Mouse (Mus musculus) CH12.LX (cell line): ENCODE results near the gene Ankrd17. TPM values are rescaled to one million over a fixed set of nuclear protein-coding genes. Genes with fewer than 3 reads are reported as not detected.

Experiments
- DNase-seq: peaks from one replicate; pipeline ENCODE4 v3.0.0-alpha.2; 2013; ENCODE audit errors: extremely low read depth
- H3K27ac ChIP-seq: 2 replicates; pipeline ENCODE4 v1.5.1; 2012; ENCODE audit warnings: low read depth, mild to moderate bottlenecking, control low read depth, moderate library complexity; ENCODE audit not compliant: insufficient read depth
- H3K27me3 ChIP-seq: replicated peaks from 2 replicates; pipeline ENCODE3; 2012; ENCODE audit warnings: inconsistent platforms
- H3K36me3 ChIP-seq, 2 experiments: replicated peaks in 1 of 2; 2 replicates each; pipeline versions ENCODE3 to v1.6.1; 2012; ENCODE audit warnings: inconsistent platforms in 1 of 2, low read length in 1 of 2, mild to moderate bottlenecking in 1 of 2, mixed read lengths in 1 of 2, moderate library complexity in 1 of 2; ENCODE audit not compliant: control insufficient read depth in 1 of 2, insufficient read depth in 1 of 2
- H3K4me1 ChIP-seq, 2 experiments: 2 replicates each; pipeline ENCODE4 v1.6.1; 2012; ENCODE audit warnings: inconsistent platforms in 1 of 2, moderate library complexity in 1 of 2; ENCODE audit not compliant: insufficient read depth in 2 of 2, control insufficient read depth in 1 of 2
- H3K4me2 ChIP-seq: 2 replicates; pipeline ENCODE4 v1.6.1; 2012; ENCODE audit warnings: low read depth, mild to moderate bottlenecking, control low read depth; ENCODE audit not compliant: poor library complexity, insufficient read depth, severe bottlenecking
- H3K4me3 ChIP-seq, 3 experiments: fragments of 150-350 bp in 1 of 3; sonication (generic) in 1 of 3; replicated peaks in 1 of 3; 2 replicates each; pipeline versions ENCODE3 to v1.5.1; 2011 to 2012; ENCODE audit warnings: low read depth in 2 of 3, low read length in 2 of 3, mild to moderate bottlenecking in 2 of 3, moderate library complexity in 2 of 3, control low read depth in 1 of 3, improper control_type of control experiment in 1 of 3, inconsistent platforms in 1 of 3, mixed read lengths in 1 of 3; ENCODE audit not compliant: poor library complexity in 1 of 3
- H3K79me2 ChIP-seq: replicated peaks from 2 replicates; pipeline ENCODE4 v1.6.1; 2012; ENCODE audit warnings: mild to moderate bottlenecking, moderate library complexity; ENCODE audit not compliant: control insufficient read depth, poor library complexity, insufficient read depth, severe bottlenecking; ENCODE audit errors: extremely low read depth
- H3K9ac ChIP-seq: 2 replicates; pipeline ENCODE4 v1.6.1; 2012; ENCODE audit warnings: low read depth, mild to moderate bottlenecking, control low read depth, moderate library complexity; ENCODE audit not compliant: insufficient read depth
- H3K9me3 ChIP-seq: replicated peaks from 2 replicates; pipeline ENCODE3; 2012; ENCODE audit warnings: low read length, inconsistent platforms, mixed read lengths
- BHLHE40 ChIP-seq: IDR thresholded peaks from 2 replicates; pipeline ENCODE4 v1.6.1; 2011; ENCODE audit warnings: mild to moderate bottlenecking, low read depth, low read length, improper control_type of control experiment
- CHD2 ChIP-seq: IDR thresholded peaks from 2 replicates; pipeline ENCODE4 v1.6.1; 2011; ENCODE audit warnings: low read length, improper control_type of control experiment
- CTCF ChIP-seq, 2 experiments: IDR thresholded peaks in 1 of 2; conservative IDR thresholded peaks in 1 of 2; 2 replicates each; pipeline ENCODE4 v1.5.1; 2011 to 2012; ENCODE audit warnings: low read depth in 2 of 2, low read length in 2 of 2, improper control_type of control experiment in 1 of 2, inconsistent platforms in 1 of 2, mild to moderate bottlenecking in 1 of 2, moderate library complexity in 1 of 2
- E2F4 ChIP-seq: IDR thresholded peaks from 2 replicates; pipeline ENCODE4 v1.6.1; 2011; ENCODE audit warnings: low read depth, low read length, improper control_type of control experiment; ENCODE audit not compliant: insufficient replicate concordance
- EP300 ChIP-seq: IDR thresholded peaks from 2 replicates; pipeline ENCODE4 v1.6.1; 2011; ENCODE audit warnings: low read length, improper control_type of control experiment
- ETS1 ChIP-seq: conservative IDR thresholded peaks from 2 replicates; pipeline ENCODE4 v1.6.1; 2012; ENCODE audit warnings: low read depth, mild to moderate bottlenecking, inconsistent platforms, low read length, improper control_type of control experiment, moderate library complexity
- GABPA ChIP-seq: IDR thresholded peaks from 2 replicates; pipeline ENCODE4 v1.6.1; 2012; ENCODE audit warnings: low read depth, low read length, improper control_type of control experiment, inconsistent platforms; ENCODE audit not compliant: insufficient replicate concordance
- IRF4 ChIP-seq: IDR thresholded peaks from 2 replicates; pipeline ENCODE4 v1.6.1; 2014; ENCODE audit warnings: low read depth, mild to moderate bottlenecking, inconsistent platforms, low read length, improper control_type of control experiment
- JUND ChIP-seq: conservative IDR thresholded peaks from 2 replicates; pipeline ENCODE4 v1.6.1; 2011; ENCODE audit warnings: low read depth, low read length, improper control_type of control experiment
- KAT2A ChIP-seq: IDR thresholded peaks from 2 replicates; pipeline ENCODE4 v1.6.1; 2012; ENCODE audit warnings: low read length, improper control_type of control experiment, inconsistent platforms; ENCODE audit not compliant: insufficient replicate concordance
- MAFK ChIP-seq: IDR thresholded peaks from 2 replicates; pipeline ENCODE4 v1.6.1; 2011; ENCODE audit warnings: low read length, improper control_type of control experiment; ENCODE audit not compliant: insufficient replicate concordance
- MAZ ChIP-seq: IDR thresholded peaks from 2 replicates; pipeline ENCODE4 v1.6.1; 2012; ENCODE audit warnings: low read depth, mild to moderate bottlenecking, inconsistent platforms, low read length, improper control_type of control experiment, moderate library complexity
- MXI1 ChIP-seq: IDR thresholded peaks from 2 replicates; pipeline ENCODE4 v1.6.1; 2011; ENCODE audit warnings: mild to moderate bottlenecking, low read depth, low read length, improper control_type of control experiment
- MYC ChIP-seq: IDR thresholded peaks from 2 replicates; pipeline ENCODE4 v1.6.1; 2011; ENCODE audit warnings: low read depth, mild to moderate bottlenecking, improper control_type of control experiment, low read length
- NELFE ChIP-seq: IDR thresholded peaks from 2 replicates; pipeline ENCODE4 v1.6.1; 2011; ENCODE audit warnings: low read depth, low read length, improper control_type of control experiment
- NRF1 ChIP-seq: IDR thresholded peaks from 2 replicates; pipeline ENCODE4 v1.6.1; 2014; ENCODE audit warnings: low read depth, mild to moderate bottlenecking, inconsistent platforms, low read length, improper control_type of control experiment, moderate library complexity
- PAX5 ChIP-seq: IDR thresholded peaks from 2 replicates; pipeline ENCODE4 v1.6.1; 2012; ENCODE audit warnings: low read length, inconsistent platforms, mixed read lengths
- POLR2A ChIP-seq: IDR thresholded peaks from 2 replicates; pipeline ENCODE4 v1.6.1; 2011; ENCODE audit warnings: low read depth, mild to moderate bottlenecking, improper control_type of control experiment, low read length
- POLR2AphosphoS2 ChIP-seq: IDR thresholded peaks from 2 replicates; pipeline ENCODE4 v1.6.1; 2011; ENCODE audit warnings: low read depth, low read length, improper control_type of control experiment
- RAD21 ChIP-seq: IDR thresholded peaks from 2 replicates; pipeline ENCODE4 v1.6.1; 2011; ENCODE audit warnings: low read depth, mild to moderate bottlenecking, low read length, improper control_type of control experiment, moderate library complexity
- SIN3A ChIP-seq: IDR thresholded peaks from 2 replicates; pipeline ENCODE4 v1.6.1; 2012; ENCODE audit warnings: low read length, improper control_type of control experiment, inconsistent platforms
- SMC3 ChIP-seq: IDR thresholded peaks from 2 replicates; pipeline ENCODE4 v1.6.1; 2011; ENCODE audit warnings: low read depth, low read length, improper control_type of control experiment
- TCF12 ChIP-seq: IDR thresholded peaks from 2 replicates; pipeline ENCODE4 v1.6.1; 2014; ENCODE audit warnings: low read depth, mild to moderate bottlenecking, inconsistent platforms, low read length, improper control_type of control experiment
- UBTF ChIP-seq: IDR thresholded peaks from 2 replicates; pipeline ENCODE4 v1.6.1; 2012; ENCODE audit warnings: low read depth, mild to moderate bottlenecking, inconsistent platforms, low read length, improper control_type of control experiment, moderate library complexity
- USF1 ChIP-seq: IDR thresholded peaks from 2 replicates; pipeline ENCODE4 v1.6.1; 2014; ENCODE audit warnings: low read depth, mild to moderate bottlenecking, inconsistent platforms, low read length, improper control_type of control experiment
- USF2 ChIP-seq: conservative IDR thresholded peaks from 2 replicates; pipeline ENCODE4 v1.6.1; 2011; ENCODE audit warnings: low read depth, low read length, improper control_type of control experiment
- ZC3H11A ChIP-seq: IDR thresholded peaks from 2 replicates; pipeline ENCODE4 v1.6.1; 2012; ENCODE audit warnings: low read depth, mild to moderate bottlenecking, inconsistent platforms, low read length, improper control_type of control experiment
- ZNF384 ChIP-seq: IDR thresholded peaks from 2 replicates; pipeline ENCODE4 v1.6.1; 2012; ENCODE audit warnings: low read depth, low read length, improper control_type of control experiment, inconsistent platforms
- dilution Hi-C: fragments of 300-500 bp; cut with MboI; formaldehyde crosslinking; loops from 2 replicates; pipeline ENCODE4 v1.14.3; 2020; ENCODE audit warnings: low sequenced_read_pairs; ENCODE audit not compliant: extremely low pct_unique_long_range_greater_than_20kb, extremely low pct_ligation_motif_present
- in situ Hi-C: fragments of 300-500 bp; cut with MboI; formaldehyde crosslinking; loops from 3 replicates; pipeline ENCODE4 v1.14.3; 2019; ENCODE audit warnings: low sequenced_read_pairs, low pct_ligation_motif_present, low pct_unique_long_range_greater_than_20kb, mixed read lengths
- polyA plus RNA-seq: library from polyadenylated mRNA; unstranded; fragments of >175 nt; gene quantifications from 2 replicates; pipeline ENCODE4 v1.2.1, GENCODE M21; 2012; ENCODE audit warnings: low read depth; ENCODE audit not compliant: insufficient read length
- total RNA-seq, 2 experiments: library from RNA; depleted of rRNA; stranded (reverse); fragments of 300-350 nt in 1 of 2; fragments of >200 nt in 1 of 2; gene quantifications; 2 replicates each; pipeline ENCODE4 v1.2.3; 2012 to 2014

Gene Ankrd17
- total and polyA plus RNA-seq, 3 experiments, result 31.7 to 71.5 (median 36.3) TPM

DNA sequence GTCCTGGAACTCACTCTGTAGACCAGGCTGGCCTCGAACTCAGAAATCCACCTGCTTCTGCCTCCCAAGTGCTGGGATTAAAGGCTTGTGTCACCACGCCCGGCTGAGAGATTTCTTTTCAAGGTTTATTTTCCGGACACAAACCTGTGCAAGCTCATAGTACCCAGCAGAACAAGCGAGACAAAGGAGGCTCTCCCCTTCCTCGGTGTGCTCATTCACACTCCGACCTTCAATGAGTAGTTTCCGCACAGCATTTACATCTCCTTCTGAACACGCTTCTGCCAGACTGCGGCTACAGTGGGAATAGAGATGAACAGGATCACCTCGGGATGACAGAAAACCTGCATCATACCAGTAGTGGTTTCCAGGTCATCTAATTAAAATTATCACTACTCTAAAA, 68.0 kb downstream of the Ankrd17 start:
- Histone ChIP-seq H3K9me3 (no peaks in the 10 kb centered on the region), H3K9ac (no peak overlapping the region), H3K4me2 (no peak overlapping the region), H3K36me3 (peaks cover 26 to 64% of the 10 kb centered on the region in 2 experiments), H3K27me3 (no peaks in the 10 kb centered on the region)
- no peak for TF ChIP-seq EP300
- TF ChIP-seq USF1, result no peak
- no peak for TF ChIP-seq MAZ
- no peak for TF ChIP-seq ETS1
- TF ChIP-seq POLR2A, result no peak
- no peak for TF ChIP-seq CHD2
- TF ChIP-seq E2F4, result no peak
- no peak for TF ChIP-seq SIN3A
- no peak for TF ChIP-seq UBTF
- no peak for TF ChIP-seq ZC3H11A
- TF ChIP-seq PAX5, result no peak
- TF ChIP-seq SMC3, result no peak
- TF ChIP-seq BHLHE40, result no peak
- TF ChIP-seq RAD21, result no peak
- TF ChIP-seq MYC, result no peak
- no peak for TF ChIP-seq MXI1
- TF ChIP-seq NELFE, result no peak
- TF ChIP-seq POLR2AphosphoS2, result no peak
- TF ChIP-seq NRF1, result no peak
- TF ChIP-seq ZNF384, result no peak
- TF ChIP-seq, all 38 proteins: peak for 0
- dilution Hi-C loops, result no loop called here
- in situ Hi-C loops, result no loop called here
- DNase-seq, result no peak
- Histone ChIP-seq H3K4me3 (no peak overlapping the region), H3K4me1 (no peaks in the 10 kb centered on the region), H3K79me2 (peaks cover 3% of the 10 kb centered on the region), H3K27ac (no peak overlapping the region)

DNA sequence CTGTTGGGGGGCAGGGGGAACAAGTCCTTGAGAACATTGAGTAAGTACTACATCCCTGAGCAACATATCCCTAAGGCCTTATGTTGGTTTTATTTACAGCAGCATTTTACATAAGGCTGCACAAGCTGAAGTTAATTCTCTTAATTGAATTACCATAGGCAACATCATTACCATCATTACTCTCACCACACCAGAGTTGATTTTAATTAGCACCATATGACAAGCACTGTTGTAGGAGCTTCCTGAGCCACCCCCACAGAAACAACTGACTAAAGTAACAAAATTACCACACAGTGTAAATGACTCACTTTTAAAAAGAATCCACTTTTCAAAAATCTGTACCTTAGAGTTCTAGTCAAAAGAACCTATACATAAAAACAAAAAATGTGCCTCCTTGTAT, 76.5 kb downstream of the Ankrd17 start:
- TF ChIP-seq USF1 (no peak), MAFK (no peak), KAT2A (no peak), POLR2AphosphoS2 (no peak), CTCF (conservative IDR thresholded peaks at IDR 0.05 in 1 of 2, IDR thresholded peaks at IDR 0.05 in 1 of 2; ENCODE audit: low read depth in 2 of 2, low read length in 2 of 2) (no peak), PAX5 (no peak), JUND (no peak), GABPA (no peak), TCF12 (no peak), USF2 (no peak), IRF4 (no peak), E2F4 (no peak), MAZ (no peak), NRF1 (no peak)
- Histone ChIP-seq H3K36me3 (peaks cover 49 to 78% of the 10 kb centered on the region in 2 experiments), H3K9me3 (no peaks in the 10 kb centered on the region), H3K27ac (no peak overlapping the region), H3K4me1 (no peaks in the 10 kb centered on the region), H3K79me2 (no peaks in the 10 kb centered on the region), H3K4me2 (no peak overlapping the region), H3K4me3 (no peak overlapping the region), H3K27me3 (no peaks in the 10 kb centered on the region), H3K9ac (no peak overlapping the region)
- no peak for DNase-seq
- dilution Hi-C loops (no loop called here), in situ Hi-C loops (no loop called here)
